Mouse (Mus musculus): Measurements from ENCODE around the gene Zbtb9. TPM values are rescaled to one million over a fixed set of nuclear protein-coding genes. Genes with fewer than 3 reads are reported as not detected.

Gene Zbtb9
- total and polyA plus RNA-seq, 3 experiments: 10.7 to 13.4 TPM; not detected in 1

DNA sequence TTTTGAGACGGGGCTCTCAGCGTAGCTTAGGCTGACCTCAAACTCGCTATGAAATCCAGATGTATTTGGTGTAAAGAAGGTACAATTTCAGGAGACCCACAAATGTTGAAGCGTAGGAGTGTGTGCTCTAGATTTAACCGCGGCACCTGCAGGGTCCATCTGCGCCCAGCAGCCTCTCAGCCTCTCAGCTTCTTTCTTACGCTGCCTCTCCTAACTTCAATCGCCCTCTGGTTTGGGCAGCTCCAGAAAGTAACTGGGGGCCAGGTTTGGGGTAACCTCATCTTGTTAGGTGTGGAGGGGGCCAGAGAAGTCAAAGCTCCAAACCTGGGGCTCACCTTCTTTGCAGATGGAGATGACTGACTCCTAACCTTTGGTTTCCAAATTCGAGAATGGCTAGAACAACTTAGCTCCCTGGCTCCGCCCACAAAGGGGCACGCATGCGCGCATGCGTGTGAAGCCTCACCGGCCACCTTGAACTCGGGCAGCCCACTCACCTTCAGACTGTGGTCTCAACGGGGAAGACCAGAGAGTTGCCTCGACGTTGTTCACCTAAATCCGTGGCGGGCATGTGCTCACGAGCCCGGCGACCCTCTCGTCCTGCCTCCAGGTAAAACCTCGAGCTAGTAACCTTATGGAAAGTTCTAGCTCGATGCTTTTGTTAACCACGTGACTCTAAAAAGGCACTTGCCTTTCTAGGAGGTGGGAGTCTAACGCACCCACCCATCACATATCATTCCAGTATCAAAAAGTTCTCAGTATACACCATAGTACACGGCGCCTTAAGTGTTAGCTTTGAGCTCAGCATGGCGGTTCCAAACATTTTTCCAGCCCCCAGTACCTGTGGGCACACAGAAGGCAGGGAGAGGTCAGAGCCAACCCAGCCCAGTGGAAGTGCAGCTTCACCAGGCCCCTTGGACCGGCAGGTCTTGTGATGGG is 44.9 kb downstream of the Zbtb9 start (continued):
- TF ChIP-seq ZC3H11A (IDR thresholded peaks at IDR 0.05; ENCODE audit: low read depth, low read length) (no peak), POLR2AphosphoS5 (IDR thresholded peaks at IDR 0.05; ENCODE audit: borderline replicate concordance, low read depth, low read length) (no peak), CHD2 (IDR thresholded peaks at IDR 0.05; ENCODE audit: low read length) (no peak), MYB (IDR thresholded peaks at IDR 0.05; ENCODE audit: low read depth, low read length) (no peak), JUND (IDR thresholded peaks at IDR 0.05; ENCODE audit: low read depth, low read length) (no peak), HCFC1 (IDR thresholded peaks at IDR 0.05; ENCODE audit: low read depth, low read length) (peak; percentile 87), KAT2A (conservative IDR thresholded peaks at IDR 0.05; ENCODE audit: low read depth, low read length) (no peak), USF2 (IDR thresholded peaks at IDR 0.05; ENCODE audit: borderline replicate concordance in 1 of 2, insufficient read depth in 1 of 2, low read depth in 1 of 2, low read length in 2 of 2) (peak in 1 of 2 experiments; percentile 54; a peak in 1 of 4 replicates), MEF2A (IDR thresholded peaks at IDR 0.05; ENCODE audit: extremely low read depth, insufficient replicate concordance, low read depth, low read length, poor library complexity, severe bottlenecking) (no peak), MAFK (IDR thresholded peaks at IDR 0.05; ENCODE audit: borderline replicate concordance, low read depth, low read length) (no peak), BHLHE40 (IDR thresholded peaks at IDR 0.05; ENCODE audit: borderline replicate concordance, low read depth, low read length) (no peak), SMC3 (IDR thresholded peaks at IDR 0.05; ENCODE audit: low read depth, low read length) (no peak), ZNF384 (IDR thresholded peaks at IDR 0.05; ENCODE audit: low read depth, low read length) (no peak), MYC (IDR thresholded peaks at IDR 0.05; ENCODE audit: low read depth, low read length) (no peak), CHD1 (IDR thresholded peaks at IDR 0.05; ENCODE audit: low read depth, low read length) (no peak)

DNA sequence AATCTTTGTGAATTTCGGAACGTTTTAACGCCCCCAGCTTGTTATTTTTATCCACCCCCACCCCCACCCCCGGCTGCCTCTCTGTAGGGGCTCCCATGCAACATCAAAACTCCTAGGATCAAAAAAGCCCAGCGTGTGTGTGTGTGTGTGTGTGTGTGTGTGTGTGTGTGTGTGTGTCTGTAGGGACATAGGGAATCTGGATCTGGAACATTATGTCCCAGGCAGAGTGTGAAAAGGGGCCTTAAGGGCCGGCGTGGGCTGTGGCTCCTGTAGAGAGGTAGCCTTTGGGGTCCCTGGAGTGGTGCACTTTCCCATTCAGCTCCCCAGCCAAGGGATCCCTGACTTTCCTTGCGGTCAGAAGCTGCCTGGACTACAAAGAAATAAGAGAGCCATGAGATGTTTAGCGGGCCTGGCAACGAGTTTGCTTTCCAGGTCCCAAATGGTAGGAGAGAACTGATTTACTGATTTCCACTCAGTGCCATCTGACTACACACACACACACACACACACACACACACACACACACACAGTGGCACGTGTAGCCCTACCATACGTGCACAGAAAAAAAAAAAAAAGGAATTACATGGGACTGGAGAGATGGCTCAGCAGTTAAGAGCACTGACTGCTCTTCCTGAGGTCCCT is 45.7 kb downstream of the Zbtb9 start:
- Histone ChIP-seq H3K4me3 (ENCODE audit: control insufficient read depth in 1 of 2, insufficient read depth in 1 of 2, low read depth in 2 of 2, low read length in 2 of 2) (peak overlapping the region; percentile 84), H3K27ac (ENCODE audit: control insufficient read depth, low read depth, low read length) (no peak overlapping the region)

More for the DNA sequence above, 45.7 kb downstream of the Zbtb9 start:
- DNase-seq (ENCODE audit: low read depth, low spot score): no peak
- Histone ChIP-seq H3K79me2 (ENCODE audit: control insufficient read depth, insufficient read depth, low read length, poor library complexity) (no peaks in the 10 kb centered on the region), H3K9me3 (replicated peaks; ENCODE audit: insufficient read depth, low read length) (no peaks in the 10 kb centered on the region), H3K4me1 (ENCODE audit: control insufficient read depth in 1 of 2, insufficient read depth in 2 of 2, low read length in 2 of 2) (no peaks in the 10 kb centered on the region; a peak in 1 of 4 replicates), H3K27me3 (ENCODE audit: control insufficient read depth in 1 of 2, insufficient read depth in 2 of 2, low read length in 2 of 2) (no peaks in the 10 kb centered on the region), H3K9ac (ENCODE audit: control insufficient read depth, low read depth, low read length, poor library complexity, severe bottlenecking) (peak overlapping the region; percentile 82), H3K36me3 (ENCODE audit: control insufficient read depth in 1 of 2, insufficient read depth in 2 of 2, low read length in 2 of 2) (no peaks in the 10 kb centered on the region; a peak in 1 of 4 replicates)
- no peak for TF ChIP-seq POLR2A (IDR thresholded peaks at IDR 0.05; ENCODE audit: control insufficient read depth in 1 of 2, insufficient read depth in 1 of 2, low read depth in 1 of 2, low read length in 2 of 2, poor library complexity in 1 of 2)
- no peak for TF ChIP-seq MEF2A (IDR thresholded peaks at IDR 0.05; ENCODE audit: extremely low read depth, insufficient replicate concordance, low read depth, low read length, poor library complexity, severe bottlenecking)
- no peak for TF ChIP-seq HCFC1 (IDR thresholded peaks at IDR 0.05; ENCODE audit: low read depth, low read length)
- TF ChIP-seq ZMIZ1 (IDR thresholded peaks at IDR 0.05; ENCODE audit: low read depth, low read length): no peak
- TF ChIP-seq E2F4 (IDR thresholded peaks at IDR 0.05; ENCODE audit: borderline replicate concordance, low read depth, low read length): no peak
- no peak for TF ChIP-seq TCF12 (IDR thresholded peaks at IDR 0.05; ENCODE audit: low read depth, low read length)
- no peak for TF ChIP-seq ETS1 (IDR thresholded peaks at IDR 0.05; ENCODE audit: low read depth, low read length)
- TF ChIP-seq NRF1 (IDR thresholded peaks at IDR 0.05; ENCODE audit: insufficient read depth, low read depth, low read length, poor library complexity, severe bottlenecking): no peak
- TF ChIP-seq BHLHE40 (IDR thresholded peaks at IDR 0.05; ENCODE audit: borderline replicate concordance, low read depth, low read length): no peak
- no peak for TF ChIP-seq ZKSCAN1 (IDR thresholded peaks at IDR 0.05; ENCODE audit: low read depth, low read length)
